Mouse (Mus musculus) cerebellum, adult 2 months (tissue): ENCODE data around the gene Slc25a23.

Experiments used
- CTCF ChIP-seq: fragments of 200-500 bp; IDR thresholded peaks from 2 replicates; pipeline ENCODE4 v1.5.1; 2011; ENCODE audit warnings: low read depth, mild to moderate bottlenecking, control low read depth, low read length, moderate library complexity, borderline replicate concordance; ENCODE audit not compliant: insufficient read depth
- POLR2A ChIP-seq: fragments of 200-500 bp; IDR thresholded peaks from 2 replicates; pipeline ENCODE4 v1.6.1; 2011; ENCODE audit warnings: low read length, control low read depth, borderline replicate concordance; ENCODE audit not compliant: insufficient read depth

- TF ChIP-seq POLR2A (peak; percentile 61; the same call in 1 of the 2 replicates), CTCF (no peak)
Measured at GRCm38 (mm10) chr17:57105181-57106034, 45.7 kb upstream of the Slc25a23 start, which contains the start of gene Tnfsf9.
